14 mouse cellular contexts compared by ENCODE assay signal in the genomic region with DNA sequence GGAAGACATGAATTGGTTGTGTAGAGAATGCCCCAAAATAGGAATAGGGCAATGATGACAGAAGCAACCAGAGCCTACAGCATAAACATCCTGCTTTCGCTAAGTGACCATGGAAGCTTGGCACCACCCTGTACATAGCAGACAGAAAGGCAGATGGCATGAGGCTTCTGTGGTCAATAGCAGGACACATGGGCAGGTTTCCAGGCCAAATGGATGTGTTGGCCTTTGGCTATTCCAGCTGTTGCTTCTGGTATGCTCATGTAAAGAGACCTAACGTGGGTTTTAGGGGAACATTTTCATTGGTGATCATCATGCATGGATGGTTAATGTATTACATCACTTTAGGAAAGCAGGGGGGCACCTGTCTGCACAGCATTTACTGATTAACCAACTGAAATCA.
"Had no signal": no experiment of that assay in that cellular context is flagged by ENCODE, and none has a peak within 500 bp of the region (broad histone marks: within the 10 kb centered on the region; RNA-seq: fewer than 3 reads in every experiment).

No protein-coding gene starts in this region.

- H3K27ac ChIP-seq: limb, embryonic 15.5 days; liver, embryonic 14.5 days; macrophage; midbrain, embryonic 12.5 days had no signal

- H3K4me3 ChIP-seq: limb, embryonic 15.5 days; midbrain, embryonic 12.5 days had no signal

- H3K9ac ChIP-seq: limb, embryonic 15.5 days; liver, embryonic 14.5 days; liver, postnatal 0 days; lung, embryonic 14.5 days; midbrain, embryonic 12.5 days had no signal

- H3K27me3 ChIP-seq: limb, embryonic 15.5 days; midbrain, embryonic 12.5 days had no signal

- H3K9me3 ChIP-seq: limb, embryonic 15.5 days; midbrain, embryonic 12.5 days had no signal

- H3K4me2 ChIP-seq: limb, embryonic 15.5 days; liver, embryonic 11.5 days; lung, embryonic 14.5 days; midbrain, embryonic 12.5 days had no signal

- H3K36me3 ChIP-seq: limb, embryonic 15.5 days; midbrain, embryonic 12.5 days had no signal

- H3K4me1 ChIP-seq: limb, embryonic 15.5 days; midbrain, embryonic 12.5 days had no signal

- ATAC-seq: liver, postnatal 0 days; lung, postnatal 0 days; midbrain, embryonic 16.5 days had no signal

- DNase-seq: kidney, postnatal 10 days; kidney, postnatal 36 days; layer of hippocampus, postnatal 36 days; liver, postnatal 0 days; lung, embryonic 14.5 days; thymus, adult 18-20 months; thymus, postnatal 36 days had no signal
